Mouse (Mus musculus) common myeloid progenitor, adult 5-6 weeks (primary cell): ENCODE results near the gene Slc18b1. TPM values are rescaled to one million over a fixed set of nuclear protein-coding genes. Genes with fewer than 3 reads are reported as not detected.

Source experiments
- ATAC-seq: replicated peaks from 2 replicates; pipeline ENCODE4 v1.8.0; 2016; ENCODE audit warnings: low read depth, mild to moderate bottlenecking, moderate TSS enrichment, inconsistent platforms; ENCODE audit not compliant: poor library complexity, severe bottlenecking
- total RNA-seq: library from RNA; stranded (forward); fragments of 200-1000, 187-1606 nt; gene quantifications from 2 replicates; pipeline ENCODE4 v1.2.3, GENCODE M21; 2017

Slc18b1 gene
- total RNA-seq, 1 experiment from 2014 or later: 0.64 TPM

- ATAC-seq: no peak
Observed at GRCm38 (mm10) chr10:23802911-23803310, 6.1 kb downstream of the Slc18b1 start.

DNA sequence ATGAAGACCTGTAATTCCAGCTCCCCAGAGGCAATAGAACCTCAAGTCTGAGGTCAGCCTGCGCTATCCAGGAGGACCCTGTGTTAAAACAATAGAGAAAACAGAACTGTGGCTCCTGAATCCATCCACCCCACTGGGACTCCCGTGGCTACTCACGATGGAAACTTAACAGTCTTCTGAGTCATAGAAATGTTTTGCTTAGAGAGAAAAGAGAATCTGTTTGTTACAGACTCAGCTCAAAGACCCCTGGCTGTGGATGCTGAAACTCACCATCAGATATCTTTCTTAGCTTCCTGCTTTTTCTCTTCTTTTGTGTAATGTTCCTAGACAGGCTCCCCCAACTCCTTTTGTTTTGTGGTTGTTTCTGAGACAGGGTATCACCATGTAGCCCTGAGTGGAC is 7.9 kb downstream of the Slc18b1 start:
- ATAC-seq: no peak

DNA sequence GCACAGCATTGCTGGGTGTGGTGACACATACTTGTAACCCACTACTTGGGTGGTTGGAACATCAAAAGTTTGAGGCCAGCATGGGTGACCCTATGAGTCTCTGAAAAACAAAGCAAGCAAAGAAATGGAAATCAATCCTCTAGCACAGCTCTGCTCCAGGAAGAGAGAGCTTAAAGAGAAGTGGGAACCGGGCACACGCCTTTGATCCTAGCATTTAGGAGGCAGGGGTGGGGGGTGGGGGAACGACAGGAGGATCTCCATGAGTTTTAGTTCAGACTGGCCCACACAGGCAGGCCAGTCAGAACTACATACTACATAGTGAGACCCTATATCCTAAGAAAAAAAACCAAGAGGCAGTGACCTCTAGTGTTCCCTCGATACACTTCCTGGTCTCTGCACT is 9.4 kb downstream of the Slc18b1 start:
- ATAC-seq: no peak

GRCm38 (mm10) chr10:23811635-23812437 is 15.1 kb downstream of the Slc18b1 start:
- ATAC-seq: peak; percentile 86

DNA sequence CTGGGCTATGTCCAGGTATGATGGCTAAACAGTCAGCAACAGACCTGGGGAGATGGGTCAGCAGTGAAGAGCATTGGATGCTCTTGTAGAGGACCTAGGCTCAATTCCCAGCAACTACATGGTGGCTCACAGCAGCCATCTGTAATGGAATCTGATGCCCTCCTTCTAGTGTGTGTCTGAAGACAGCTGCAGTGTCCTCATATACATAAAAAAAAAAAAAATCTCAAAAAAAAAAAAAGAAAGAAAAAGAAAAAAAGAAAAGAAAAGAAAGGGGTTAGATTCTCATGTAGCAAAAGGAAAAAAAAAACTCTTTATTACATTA is 15.6 kb downstream of the Slc18b1 start:
- no peak for ATAC-seq

DNA sequence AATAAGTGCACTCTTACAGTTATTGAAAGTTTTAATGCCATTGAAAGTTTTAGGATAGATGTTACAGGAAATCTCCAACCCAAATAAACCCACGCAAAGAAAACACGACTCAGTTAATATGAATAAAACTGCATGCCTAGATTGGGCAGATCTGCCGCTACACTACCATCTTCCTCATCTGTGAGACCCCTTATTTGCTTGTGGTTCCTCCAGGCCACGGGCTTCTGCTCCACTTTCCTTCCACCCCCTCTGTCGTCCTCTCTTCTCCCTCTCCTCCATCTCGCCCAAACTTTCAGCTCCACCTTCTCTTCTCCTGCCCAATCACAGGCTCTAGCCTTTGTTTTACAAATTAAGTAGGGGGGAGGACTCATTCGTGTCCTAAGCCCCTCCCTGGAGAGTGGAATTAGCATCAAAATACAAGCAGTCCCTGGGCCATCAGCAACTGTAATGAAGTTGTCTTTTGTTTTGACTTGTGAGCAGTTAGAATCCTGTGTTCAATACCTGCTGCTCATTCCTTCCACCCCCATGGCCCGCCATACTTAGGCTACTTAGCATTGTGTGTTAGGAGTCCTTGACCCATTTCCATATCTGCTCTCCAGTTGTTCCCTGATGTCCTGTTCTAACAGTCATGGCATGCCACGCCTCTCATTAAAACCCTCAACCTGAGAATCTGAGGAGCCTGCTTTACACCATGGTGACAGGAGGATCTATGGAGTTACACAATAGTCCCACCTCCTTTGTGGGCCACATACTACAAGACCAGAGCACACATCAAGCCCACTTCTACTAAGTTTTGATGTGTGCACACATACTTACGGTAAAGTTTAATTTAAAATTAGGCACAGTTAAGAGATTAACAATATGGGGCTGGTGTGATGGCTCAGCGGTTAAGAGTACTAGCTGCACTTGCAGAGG is 16.3 kb downstream of the Slc18b1 start:
- no peak for ATAC-seq

DNA sequence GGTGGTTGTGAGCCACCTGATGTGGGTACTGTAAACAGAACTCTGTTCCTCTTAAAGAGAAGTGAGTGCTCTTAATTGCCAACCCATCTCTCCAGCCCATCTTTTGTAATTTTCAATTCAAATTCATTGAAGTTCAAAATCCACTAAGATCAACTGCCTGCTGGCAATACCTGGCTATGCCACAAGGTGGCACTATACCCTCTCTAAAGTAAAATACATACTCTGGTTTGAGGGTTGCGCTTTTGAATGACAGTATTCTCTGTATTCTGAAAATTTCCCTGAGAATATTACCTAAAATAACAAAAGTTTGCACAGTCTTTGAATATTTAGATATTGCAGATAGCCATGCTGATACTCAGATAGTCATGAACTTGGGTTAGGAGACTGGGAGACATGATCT is 18.4 kb downstream of the Slc18b1 start:
- ATAC-seq: peak; percentile 86

DNA sequence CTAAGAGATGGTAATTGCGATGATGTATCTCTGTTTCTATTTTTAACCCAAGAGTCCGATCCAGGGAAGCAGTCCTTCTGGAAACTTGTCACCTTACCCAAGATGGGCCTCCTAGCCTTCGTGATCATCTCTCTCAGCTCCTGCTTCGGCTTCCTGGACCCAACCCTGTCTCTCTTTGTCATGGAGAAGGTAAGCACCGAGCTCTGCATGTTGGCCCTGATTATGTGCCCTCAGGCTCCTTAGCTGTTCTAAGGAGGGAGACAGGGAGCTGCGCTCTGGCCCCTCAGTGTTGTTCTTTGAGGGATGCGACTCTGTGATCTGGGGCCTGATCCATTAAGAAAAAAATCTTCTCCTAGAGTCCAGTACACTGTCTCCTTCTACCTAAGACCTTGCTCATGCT is 19.5 kb downstream of the Slc18b1 start:
- ATAC-seq: no peak

GRCm38 (mm10) chr10:23826516-23826915 is 29.7 kb downstream of the Slc18b1 start:
- no peak for ATAC-seq

DNA sequence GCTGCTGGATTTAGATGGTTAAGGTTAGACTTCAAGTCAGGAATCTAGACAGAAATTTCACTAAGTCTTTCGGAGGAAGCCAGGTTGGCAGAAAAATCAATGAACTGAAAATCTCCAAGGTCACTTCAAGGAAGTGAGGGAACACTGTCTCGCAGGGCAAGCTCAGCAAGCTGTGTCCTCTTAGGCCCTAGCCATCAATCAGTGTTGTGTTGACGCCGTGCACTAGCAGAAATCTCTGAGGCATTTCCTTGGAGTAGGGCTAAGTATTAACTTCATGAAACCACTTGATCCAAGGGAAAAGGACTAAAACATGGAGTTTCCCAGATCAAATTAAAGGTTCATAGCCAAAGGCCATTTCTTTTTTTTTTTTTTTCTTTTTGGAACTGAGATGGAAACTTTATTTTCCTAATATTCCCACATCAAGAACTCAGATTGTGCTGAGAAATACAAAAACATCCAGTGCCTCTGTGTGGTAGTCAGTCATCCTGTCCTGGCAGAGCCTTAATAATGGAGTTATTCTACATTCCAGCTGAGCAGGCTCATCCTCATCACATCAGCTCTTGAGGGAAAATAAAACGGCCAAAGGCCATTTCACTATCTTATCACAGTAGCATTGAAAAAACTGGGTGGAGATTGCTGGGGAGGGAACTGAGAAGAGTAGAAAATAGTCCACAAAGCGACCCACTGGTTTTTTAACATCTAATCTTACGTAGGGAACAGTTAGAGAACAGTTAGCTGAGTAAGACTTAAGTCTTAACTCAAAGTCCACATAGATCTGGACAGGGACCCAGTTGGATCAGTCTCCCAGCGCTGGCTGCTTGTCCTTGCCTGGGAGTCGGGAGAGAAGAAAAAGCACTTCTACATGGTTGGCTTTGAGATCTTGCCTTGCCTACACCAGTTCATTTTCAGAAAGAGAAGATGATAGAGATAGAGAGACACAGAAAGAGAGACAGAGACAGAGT is 39.5 kb downstream of the Slc18b1 start:
- no peak for ATAC-seq

- no peak for ATAC-seq
Observed at GRCm38 (mm10) chr10:23837115-23837514, 40.3 kb downstream of the Slc18b1 start.

DNA sequence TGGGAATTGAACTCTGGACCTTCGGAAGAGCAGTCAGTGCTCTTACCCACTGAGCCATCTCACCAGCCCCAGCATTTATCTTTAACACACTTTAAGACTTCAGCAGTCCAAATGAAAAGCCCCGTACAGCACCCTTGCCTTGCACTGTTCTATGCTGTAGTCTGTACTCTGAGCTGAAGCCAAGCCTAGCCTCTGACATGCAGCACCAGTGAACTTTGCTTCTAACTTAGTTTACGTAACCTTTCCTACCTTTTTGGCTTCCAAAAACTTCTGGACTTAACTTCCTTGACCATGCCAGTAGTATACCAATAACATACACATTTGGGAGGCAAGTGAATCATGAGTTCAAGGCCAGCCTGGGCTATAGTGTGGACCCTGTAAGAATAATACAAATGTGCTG is 42.1 kb downstream of the Slc18b1 start:
- no peak for ATAC-seq

- ATAC-seq: 0 out of 2 replicates have a peak, but pooled peaks have one; percentile 29
Observed at GRCm38 (mm10) chr10:23839368-23839767, 42.6 kb downstream of the Slc18b1 start.

GRCm38 (mm10) chr10:23840496-23840895 is 43.7 kb downstream of the Slc18b1 start:
- peak; percentile 60 for ATAC-seq

DNA sequence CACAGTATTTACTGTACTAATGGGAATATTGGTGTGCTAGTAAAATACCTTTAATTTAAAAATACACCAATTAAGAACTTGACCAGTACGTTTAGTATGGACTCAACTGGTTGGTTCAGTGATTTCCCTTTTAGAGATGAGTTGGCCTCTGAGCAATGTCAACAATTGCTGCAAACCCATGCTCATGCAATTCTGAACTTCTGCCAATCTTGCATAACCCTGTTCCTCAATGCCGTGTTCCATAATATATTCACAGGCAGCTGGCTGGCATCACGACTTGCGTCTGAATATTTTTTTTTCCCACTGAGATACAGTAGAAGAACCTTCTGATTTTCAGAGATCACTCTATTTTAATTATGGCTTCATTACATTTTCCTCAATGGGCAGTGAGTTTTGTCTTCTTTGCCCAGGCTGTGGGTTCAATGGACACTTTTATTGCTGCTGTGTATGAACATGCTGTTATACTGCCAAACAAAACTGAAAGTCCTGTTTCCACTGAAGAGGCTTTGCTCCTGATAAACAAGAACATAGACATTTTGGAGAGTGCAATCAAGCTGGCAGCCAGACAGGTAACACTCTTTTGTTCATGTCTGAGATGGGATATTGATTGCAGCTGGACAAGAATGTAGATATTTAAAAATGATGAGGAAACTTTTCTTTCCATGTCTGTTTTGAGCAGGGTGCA is 54.6 kb downstream of the Slc18b1 start, which contains the start of gene Vnn3:
Vnn3 (plus strand) TSS at position 235 of the 685 bp plus-strand sequence.
- 0 out of 2 replicates have a peak, but pooled peaks have one; percentile 42 for ATAC-seq

GRCm38 (mm10) chr10:23852096-23852495 is 55.3 kb downstream of the Slc18b1 start:
- ATAC-seq: no peak

DNA sequence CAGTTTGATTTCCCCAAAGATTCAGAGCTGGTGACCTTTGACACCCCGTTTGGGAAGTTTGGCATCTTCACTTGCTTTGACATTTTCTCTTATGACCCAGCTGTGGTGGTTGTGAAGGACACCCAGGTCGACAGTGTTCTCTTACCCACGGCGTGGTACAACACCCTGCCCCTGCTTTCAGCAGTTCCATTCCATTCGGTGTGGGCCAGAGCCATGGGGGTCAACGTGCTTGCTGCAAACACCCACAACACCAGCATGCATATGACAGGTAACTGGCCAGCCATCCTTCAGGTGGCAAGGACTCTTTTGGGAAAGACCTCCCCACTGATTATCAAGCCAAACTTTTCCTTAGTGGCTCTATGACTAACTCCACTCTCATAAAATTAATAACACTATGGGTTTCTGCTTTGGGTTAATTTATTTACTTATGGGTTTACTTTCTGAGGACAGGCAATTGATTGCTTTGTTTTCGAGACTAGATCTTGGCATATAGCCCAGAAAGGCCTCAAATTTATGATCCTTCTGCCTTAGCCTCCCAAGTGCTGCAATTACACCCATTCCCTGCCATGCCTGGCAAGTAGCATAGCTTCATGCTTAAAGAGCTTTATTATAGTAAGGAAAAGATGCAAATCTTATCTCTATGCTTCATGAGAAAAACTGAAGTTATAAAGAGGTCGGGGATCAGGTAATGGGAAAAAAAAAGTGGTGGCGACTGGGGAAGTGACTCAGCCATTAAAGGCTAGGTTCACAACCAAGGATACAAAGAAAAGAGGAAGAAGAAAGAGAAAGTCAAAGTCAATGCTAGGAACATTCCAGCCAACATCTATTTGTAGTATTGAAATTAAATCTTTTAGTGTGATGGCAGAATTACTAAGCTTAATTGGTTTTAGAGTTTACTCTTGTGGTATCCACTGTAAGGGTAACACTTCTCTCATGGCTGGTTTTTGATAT is 67.9 kb downstream of the Slc18b1 start:
- peak; percentile 82 for ATAC-seq
